Mouse (Mus musculus): Measurements from ENCODE around the gene Usp37.

DNA sequence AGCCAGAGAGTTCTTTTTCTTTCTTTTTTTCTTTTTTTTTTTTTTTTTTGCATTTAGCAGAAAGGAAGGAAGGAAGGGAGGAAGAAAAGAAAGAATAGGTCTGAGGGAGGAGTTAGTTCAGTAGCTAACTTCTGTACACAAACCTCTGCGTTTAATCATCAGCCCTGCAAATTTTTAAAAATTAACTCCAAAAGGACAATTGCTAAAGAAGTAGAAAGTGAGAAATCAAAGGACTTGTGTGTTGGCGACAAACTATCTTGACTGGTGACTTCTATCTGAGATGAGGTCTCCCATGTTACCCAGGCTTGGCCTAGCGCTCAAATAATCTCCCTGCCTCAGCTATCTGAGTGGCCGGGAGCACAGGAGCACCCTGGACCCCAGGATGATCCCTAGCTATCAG lies 139.9 kb downstream of the Usp37 start:
- TF ChIP-seq POLR2A (IDR thresholded peaks at IDR 0.05; ENCODE audit: low read depth, low read length) (no peak), CTCF (conservative IDR thresholded peaks at IDR 0.05; ENCODE audit: insufficient read depth, insufficient read length, low read depth, low read length) (no peak)
